Mouse (Mus musculus): ENCODE results near the gene 5430403G16Rik. TPM values are rescaled to one million over a fixed set of nuclear protein-coding genes. Genes with fewer than 3 reads are reported as not detected.
"Not testable (repeated sequence)": the region's sequence is repeated elsewhere in the genome, so short reads cannot be mapped to it uniquely, and the experiment has no call there.

Gene 5430403G16Rik
- total RNA-seq (2021), result 1 to 10 TPM; 2.3 TPM

- DNase-seq (ENCODE audit: extremely low spot score in 1 of 2, low spot score in 1 of 2), result peak; percentile 54 to 59
Observed at GRCm38 (mm10) chr5:109690537-109691201, at the start of gene 5430403G16Rik. 5430403G16Rik (minus strand) TSS chr5:109691041.

- not testable (repeated sequence) for DNase-seq (ENCODE audit: extremely low spot score in 1 of 2, low spot score in 1 of 2)
Observed at GRCm38 (mm10) chr5:109717341-109717740, 26.5 kb upstream of the 5430403G16Rik start.

- not testable (repeated sequence) for DNase-seq (ENCODE audit: extremely low spot score in 1 of 2, low spot score in 1 of 2)
Observed at GRCm38 (mm10) chr5:109691205-109691965, 544 bp upstream of the 5430403G16Rik start.

GRCm38 (mm10) chr5:109682921-109683320 is 7.9 kb downstream of the 5430403G16Rik start:
- DNase-seq (ENCODE audit: extremely low spot score in 1 of 2, low spot score in 1 of 2), result no peak

Other genes with a start within 250 kb of the 5430403G16Rik start
- gene Crlf2, start 132.0 kb downstream of the 5430403G16Rik start, total RNA-seq (2021), result 10 to 100 TPM; 29.1 to 31.3 TPM
- gene 4930522L14Rik, start 60.8 kb upstream of the 5430403G16Rik start, total RNA-seq (2021), result 1 to 10 TPM; 3.2 to 3.3 TPM
- 10 to 100 TPM; 34.0 to 41.2 TPM for gene Gm15446, start 232.4 kb upstream of the 5430403G16Rik start, total RNA-seq (2021)